19 mouse cellular contexts compared by ENCODE assay signal in the genomic region with DNA sequence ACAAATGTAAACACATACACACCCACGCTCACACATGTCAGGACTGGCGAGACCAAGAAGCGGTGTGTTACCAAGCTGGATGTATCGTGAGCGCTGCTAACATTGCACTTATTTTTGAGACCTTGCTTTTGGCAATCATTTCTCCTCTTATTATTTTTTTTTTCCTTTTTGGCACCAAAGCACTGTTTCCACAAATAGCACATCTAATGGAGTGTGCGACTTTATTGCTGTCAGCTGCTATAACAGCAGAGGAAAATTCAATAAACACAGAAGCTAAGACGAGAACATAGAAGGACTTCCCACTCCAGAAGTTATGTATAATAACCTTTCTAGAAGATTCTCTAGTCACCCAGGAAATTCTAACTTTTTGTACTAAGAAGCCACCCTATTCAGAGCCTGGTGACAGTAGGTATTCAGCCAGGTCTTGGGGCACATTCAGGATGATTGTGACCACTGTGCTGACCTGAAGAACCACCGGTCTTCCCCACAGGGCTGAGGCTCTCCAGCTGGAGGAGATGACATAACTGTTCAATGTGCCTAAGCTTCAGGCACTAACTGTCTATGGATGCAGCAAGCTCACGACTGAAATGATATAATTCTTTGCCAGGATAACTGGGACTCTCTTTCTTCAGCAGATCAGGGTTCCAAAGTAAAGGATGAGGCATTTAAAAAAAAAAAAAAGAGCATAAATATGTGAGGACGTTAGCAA.
DNase-seq lines count a peak whose midpoint lies in the region; ATAC-seq and TF ChIP-seq lines count a peak whose summit lies in the region.
"Had no signal": no experiment of that assay in that cellular context is flagged by ENCODE, and none has a peak within 500 bp of the region (broad histone marks: within the 10 kb centered on the region; RNA-seq: fewer than 3 reads in every experiment).

No protein-coding gene starts in this region.

- H3K27ac ChIP-seq in kidney, postnatal 0 days: no peak overlapping the region
- H3K27ac ChIP-seq in kidney, adult 2 months (ENCODE audit: insufficient read depth, low read depth, low read length): no peak overlapping the region
- peak overlapping the region; percentile 90 for H3K27ac ChIP-seq in lung, embryonic 16.5 days (ENCODE audit: low read length)
- H3K27ac ChIP-seq: embryonic facial prominence, embryonic 13.5 days; forebrain, embryonic 13.5 days; heart, embryonic 10.5 days; hindbrain, embryonic 13.5 days had no signal

- no peak overlapping the region for H3K4me2 ChIP-seq in kidney, postnatal 0 days (ENCODE audit: low read length)
- H3K4me2 ChIP-seq in lung, embryonic 16.5 days (ENCODE audit: low read depth, low read length): no peak overlapping the region
- H3K4me2 ChIP-seq: embryonic facial prominence, embryonic 13.5 days; forebrain, embryonic 13.5 days; hindbrain, embryonic 13.5 days had no signal

- TF ChIP-seq CTCF in kidney, postnatal 0 days (IDR thresholded peaks at IDR 0.05; ENCODE audit: low read depth): no peak
- TF ChIP-seq CTCF in kidney, adult 2 months (conservative IDR thresholded peaks at IDR 0.05; ENCODE audit: insufficient read depth, insufficient read length, low read depth, low read length): no peak
- TF ChIP-seq CTCF in brain, embryonic 14.5 days (IDR thresholded peaks at IDR 0.05; ENCODE audit: borderline replicate concordance, extremely low read depth, insufficient read depth, insufficient read length): no peak

- TF ChIP-seq POLR2A in kidney, adult 2 months (IDR thresholded peaks at IDR 0.05; ENCODE audit: low read depth, low read length): no peak
- TF ChIP-seq POLR2A in brain, embryonic 14.5 days (IDR thresholded peaks at IDR 0.05; ENCODE audit: borderline replicate concordance, extremely low read depth, insufficient read depth, insufficient read length, poor library complexity, severe bottlenecking): no peak

- H3K27me3 ChIP-seq in kidney, postnatal 0 days (ENCODE audit: insufficient read depth, low read length): no peaks in the 10 kb centered on the region
- H3K27me3 ChIP-seq in kidney, adult 2 months (replicated peaks; ENCODE audit: control insufficient read depth, insufficient read depth, low read length): no peaks in the 10 kb centered on the region
- H3K27me3 ChIP-seq in lung, embryonic 16.5 days (ENCODE audit: control insufficient read depth, insufficient read depth, low read depth, low read length): no peaks in the 10 kb centered on the region
- H3K27me3 ChIP-seq: embryonic facial prominence, embryonic 13.5 days; forebrain, embryonic 13.5 days; hindbrain, embryonic 13.5 days had no signal

- H3K9me3 ChIP-seq in kidney, postnatal 0 days (replicated peaks; ENCODE audit: low read length): no peaks in the 10 kb centered on the region
- H3K9me3 ChIP-seq in lung, embryonic 16.5 days (ENCODE audit: control insufficient read depth, low read length): no peaks in the 10 kb centered on the region
- H3K9me3 ChIP-seq: embryonic facial prominence, embryonic 13.5 days; forebrain, embryonic 13.5 days; heart, embryonic 10.5 days; hindbrain, embryonic 13.5 days had no signal

- no peak overlapping the region for H3K9ac ChIP-seq in kidney, postnatal 0 days (ENCODE audit: low read depth, low read length)
- H3K9ac ChIP-seq in lung, embryonic 16.5 days (ENCODE audit: low read length): no peak overlapping the region
- H3K9ac ChIP-seq: embryonic facial prominence, embryonic 13.5 days; forebrain, embryonic 13.5 days; hindbrain, embryonic 13.5 days had no signal

- no peaks in the 10 kb centered on the region for H3K36me3 ChIP-seq in kidney, postnatal 0 days (ENCODE audit: insufficient read depth, low read length)
- no peaks in the 10 kb centered on the region for H3K36me3 ChIP-seq in kidney, adult 2 months (ENCODE audit: control insufficient read depth, insufficient read depth, low read length)
- no peaks in the 10 kb centered on the region for H3K36me3 ChIP-seq in lung, embryonic 16.5 days (ENCODE audit: control insufficient read depth, insufficient read depth, low read length)
- H3K36me3 ChIP-seq: embryonic facial prominence, embryonic 13.5 days; heart, embryonic 10.5 days; hindbrain, embryonic 13.5 days had no signal

- H3K4me1 ChIP-seq in kidney, postnatal 0 days (replicated peaks; ENCODE audit: insufficient read depth, low read length): no peaks in the 10 kb centered on the region
- H3K4me1 ChIP-seq in kidney, adult 2 months (ENCODE audit: control insufficient read depth, insufficient read depth, low read length): no peaks in the 10 kb centered on the region
- H3K4me1 ChIP-seq in lung, embryonic 16.5 days (replicated peaks; ENCODE audit: control insufficient read depth, insufficient read depth, low read length): peaks cover 9% of the 10 kb centered on the region
- H3K4me1 ChIP-seq: forebrain, embryonic 13.5 days had no signal

- no peak for ATAC-seq in kidney, postnatal 0 days (replicated peaks; ENCODE audit: low FRiP score, low read depth)
- ATAC-seq in lung, embryonic 16.5 days (ENCODE audit: low read depth): peak; percentile 84
- ATAC-seq: forebrain, embryonic 13.5 days had no signal

- DNase-seq in kidney, postnatal 0 days (ENCODE audit: low spot score): peak; percentile 31
- DNase-seq in kidney, adult 2 months: no peak
- no peak for DNase-seq in lung, postnatal 14 days
- peak; percentile 20 for DNase-seq in brain, embryonic 14.5 days (ENCODE audit: low read depth)
- DNase-seq in lung, postnatal 25 days (ENCODE audit: low spot score): peak; percentile 14
- no peak for DNase-seq in thymus, postnatal 14 days
- DNase-seq in kidney, postnatal 14 days: no peak
- DNase-seq: adrenal gland, postnatal 10 days; cerebellum, adult 11-12 months; cerebellum, adult 9-10 months; cerebellum, postnatal 25 days; gastrocnemius, postnatal 36 days; heart, adult 11 months; heart, postnatal 10 days had no signal

- no peak overlapping the region for H3K4me3 ChIP-seq in kidney, postnatal 0 days (replicated peaks; ENCODE audit: low read depth, low read length)
- no peak overlapping the region for H3K4me3 ChIP-seq in kidney, adult 2 months (ENCODE audit: insufficient read depth, low read depth, low read length)
- H3K4me3 ChIP-seq in lung, embryonic 16.5 days (ENCODE audit: low read length): no peak overlapping the region
- H3K4me3 ChIP-seq: embryonic facial prominence, embryonic 13.5 days; forebrain, embryonic 13.5 days; heart, embryonic 10.5 days; hindbrain, embryonic 13.5 days had no signal

- 60% methylated on average over 10 of the region's 10 CpGs for WGBS in kidney, postnatal 0 days
- 60% methylated on average over 10 of the region's 10 CpGs for WGBS in kidney, adult 2 months
- WGBS in lung, embryonic 16.5 days: 42% methylated on average over 10 of the region's 10 CpGs

Comparison
In these comparisons a context has a peak if more than half of its experiments do, and no peak if none do; other contexts are left out.
1. DNase-seq: peak in kidney, postnatal 0 days (single experiment), brain, embryonic 14.5 days (single experiment) and lung, postnatal 25 days (single experiment); none in kidney, adult 2 months (single experiment), lung, postnatal 14 days (single experiment), thymus, postnatal 14 days (single experiment) and kidney, postnatal 14 days (single experiment).